Mouse (Mus musculus) telencephalon, adult 2 months (tissue): ENCODE measurements around the gene Pou2f3.
A peak's percentile ranks its signal among the peaks of the same experiment; 100 is the strongest.

Source experiments
- DNase-seq: peaks from one replicate; pipeline ENCODE4 v3.0.0-alpha.2; 2011; ENCODE audit warnings: low read depth, low spot score

Pou2f3 gene

GRCm38 (mm10) chr9:43109125-43109524 is 101.0 kb downstream of the Pou2f3 start:
- DNase-seq: no peak

- DNase-seq: no peak
Observed at GRCm38 (mm10) chr9:43108721-43109120, 101.4 kb downstream of the Pou2f3 start.

- DNase-seq: no peak
Observed at GRCm38 (mm10) chr9:43108081-43108480, 102.1 kb downstream of the Pou2f3 start.

GRCm38 (mm10) chr9:43107555-43107954 is 102.6 kb downstream of the Pou2f3 start:
- no peak for DNase-seq

GRCm38 (mm10) chr9:43107187-43107517 is 103.0 kb downstream of the Pou2f3 start, which contains the start of gene Arhgef12:
TSS of gene Arhgef12 (minus strand) at chr9:43107239.
- DNase-seq: peak; percentile 73

- DNase-seq: no peak
Observed at GRCm38 (mm10) chr9:43106426-43107186, 103.6 kb downstream of the Pou2f3 start.

- peak; percentile 91 for DNase-seq
Observed at GRCm38 (mm10) chr9:43105664-43106361, 104.4 kb downstream of the Pou2f3 start.

- no peak for DNase-seq
Observed at GRCm38 (mm10) chr9:43104873-43105663, 105.1 kb downstream of the Pou2f3 start.

GRCm38 (mm10) chr9:43104526-43104872 is 105.7 kb downstream of the Pou2f3 start:
- no peak for DNase-seq

GRCm38 (mm10) chr9:43103675-43104299 is 106.4 kb downstream of the Pou2f3 start:
- no peak for DNase-seq

- no peak for DNase-seq
Observed at GRCm38 (mm10) chr9:43102931-43103330, 107.2 kb downstream of the Pou2f3 start.

GRCm38 (mm10) chr9:43101936-43102595 is 108.1 kb downstream of the Pou2f3 start:
- DNase-seq: no peak

GRCm38 (mm10) chr9:43098922-43099321 is 111.2 kb downstream of the Pou2f3 start:
- no peak for DNase-seq

GRCm38 (mm10) chr9:43097801-43098557 is 112.2 kb downstream of the Pou2f3 start:
- no peak for DNase-seq

GRCm38 (mm10) chr9:43096337-43096736 is 113.8 kb downstream of the Pou2f3 start:
- no peak for DNase-seq

- no peak for DNase-seq
Observed at GRCm38 (mm10) chr9:43094828-43095227, 115.3 kb downstream of the Pou2f3 start.

- peak; percentile 62 for DNase-seq
Observed at GRCm38 (mm10) chr9:43093803-43094202, 116.4 kb downstream of the Pou2f3 start.

- DNase-seq: no peak
Observed at GRCm38 (mm10) chr9:43085686-43086285, 124.4 kb downstream of the Pou2f3 start.

- no peak for DNase-seq
Observed at GRCm38 (mm10) chr9:43084496-43085362, 125.4 kb downstream of the Pou2f3 start.
